Mouse (Mus musculus): Measurements from ENCODE around the gene Tex10.
"Not testable (repeated sequence)": the region's sequence is repeated elsewhere in the genome, so short reads cannot be mapped to it uniquely, and the experiment has no call there.

Gene Tex10

DNA sequence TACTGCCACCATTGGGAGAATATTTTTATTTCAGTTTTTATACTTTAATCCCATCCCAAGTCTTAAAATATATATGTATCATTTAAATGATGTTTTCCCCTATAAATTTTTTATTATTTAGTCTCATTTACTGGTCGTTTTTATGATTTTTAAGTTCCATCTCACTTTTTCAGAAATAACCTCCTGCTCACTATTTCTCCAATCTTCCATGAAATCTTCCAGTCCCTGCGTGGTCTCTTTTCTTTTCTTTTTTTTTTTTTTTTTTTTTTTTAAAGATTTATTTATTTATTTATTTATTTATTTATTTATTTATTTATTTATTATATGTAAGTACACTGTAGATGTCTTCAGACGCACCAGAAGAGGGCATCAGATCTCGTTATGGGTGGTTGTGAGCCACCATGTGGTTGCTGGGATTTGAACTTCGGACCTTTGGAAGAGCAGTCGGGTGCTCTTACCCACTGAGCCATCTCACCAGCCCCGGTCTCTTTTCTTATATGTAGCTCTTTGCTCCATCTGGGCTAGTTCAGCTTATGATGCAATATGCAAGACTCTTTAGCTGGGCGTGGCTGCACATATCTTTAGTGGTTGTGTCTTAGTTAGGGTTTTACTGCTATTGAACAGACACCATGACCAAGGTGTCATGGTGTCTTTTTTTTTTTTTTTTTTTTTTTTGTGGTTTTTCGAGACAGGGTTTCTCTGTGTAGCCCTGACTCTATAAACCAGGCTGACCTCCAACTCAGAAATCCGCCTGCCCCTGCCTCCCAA, 67.4 kb downstream of the Tex10 start:
- not testable (repeated sequence) for DNase-seq (ENCODE audit: low read depth, low spot score)

GRCm38 (mm10) chr4:48403066-48403640, 70.1 kb downstream of the Tex10 start:
- no peak for DNase-seq (ENCODE audit: low read depth, low spot score)

GRCm38 (mm10) chr4:48396949-48397348, 76.3 kb downstream of the Tex10 start:
- no peak for DNase-seq (ENCODE audit: low read depth, low spot score)

DNA sequence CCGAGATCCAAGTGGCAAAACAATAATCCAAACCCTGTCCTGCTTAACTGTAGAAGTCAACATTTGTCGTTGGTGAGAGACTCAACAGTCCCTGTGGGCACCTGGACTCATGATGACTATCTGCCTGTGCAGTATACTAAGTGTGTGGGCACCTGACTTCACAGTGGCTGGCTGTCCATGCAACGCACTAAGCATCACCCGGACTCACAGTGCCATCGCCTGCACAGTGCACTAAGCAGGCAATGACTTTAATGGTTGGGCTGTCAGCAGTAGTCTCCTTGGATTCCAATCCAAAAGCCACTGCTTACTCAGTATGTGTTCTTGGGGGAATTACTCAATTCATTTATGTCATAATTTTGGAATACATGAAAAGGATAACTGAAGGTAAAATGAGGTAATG, 90.8 kb downstream of the Tex10 start:
- DNase-seq (ENCODE audit: low read depth, low spot score), result no peak

DNA sequence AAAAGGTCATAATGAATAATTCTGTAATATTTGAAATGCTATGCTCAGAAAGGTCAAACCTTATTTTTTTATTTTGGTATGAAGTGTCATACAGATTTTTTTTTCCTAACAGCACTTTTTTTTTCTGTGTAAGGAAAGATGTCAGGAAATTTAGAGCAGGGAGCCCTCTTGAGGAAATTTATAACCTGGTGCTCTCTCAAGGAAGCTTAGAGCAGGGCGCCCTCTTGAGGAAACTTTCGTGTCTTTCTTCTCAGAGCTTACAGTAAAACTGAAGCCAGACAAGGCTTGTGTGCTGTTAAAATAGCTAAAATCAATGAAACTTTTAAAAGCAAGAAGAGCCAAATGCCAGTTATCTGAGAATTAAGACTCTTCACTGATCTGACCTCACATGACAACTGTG, 92.3 kb downstream of the Tex10 start:
- DNase-seq (ENCODE audit: low read depth, low spot score), result no peak
